Mouse (Mus musculus): ENCODE measurements around the gene Eif3d.

The Eif3d gene

DNA sequence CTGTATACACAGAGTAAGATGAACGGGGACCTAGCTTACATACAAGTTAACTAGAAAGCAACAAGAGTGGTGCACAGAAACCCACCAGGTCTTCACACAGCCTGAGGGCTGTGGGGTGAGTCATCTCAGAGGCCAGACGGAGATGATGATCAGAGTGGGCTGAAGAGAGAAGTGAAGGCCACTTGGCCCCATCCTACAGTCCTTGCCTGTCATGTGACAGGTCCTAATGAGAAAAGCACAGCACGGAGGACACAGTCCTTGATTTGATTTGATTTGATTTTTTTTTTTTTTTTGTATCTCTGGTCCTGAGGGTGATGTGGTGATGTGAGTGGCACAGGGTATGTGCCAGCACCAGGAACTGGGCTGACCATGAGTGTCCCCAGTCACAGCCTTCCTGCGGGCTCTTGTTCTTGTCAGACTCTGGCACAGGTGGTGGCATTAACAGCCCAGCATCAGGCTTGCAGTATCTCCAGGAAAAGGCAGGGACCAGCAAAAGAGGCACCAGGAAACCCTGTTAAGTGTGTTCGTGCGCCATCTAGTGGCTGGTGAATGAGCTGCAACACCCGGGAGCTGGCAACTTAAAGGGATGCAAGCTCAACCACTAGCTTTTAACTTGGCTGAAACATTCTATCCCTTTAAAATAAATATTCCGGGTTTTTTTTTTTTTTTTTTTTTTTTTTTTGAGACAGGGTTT is 53.6 kb downstream of the Eif3d start:
- DNase-seq: peak; percentile 90

DNA sequence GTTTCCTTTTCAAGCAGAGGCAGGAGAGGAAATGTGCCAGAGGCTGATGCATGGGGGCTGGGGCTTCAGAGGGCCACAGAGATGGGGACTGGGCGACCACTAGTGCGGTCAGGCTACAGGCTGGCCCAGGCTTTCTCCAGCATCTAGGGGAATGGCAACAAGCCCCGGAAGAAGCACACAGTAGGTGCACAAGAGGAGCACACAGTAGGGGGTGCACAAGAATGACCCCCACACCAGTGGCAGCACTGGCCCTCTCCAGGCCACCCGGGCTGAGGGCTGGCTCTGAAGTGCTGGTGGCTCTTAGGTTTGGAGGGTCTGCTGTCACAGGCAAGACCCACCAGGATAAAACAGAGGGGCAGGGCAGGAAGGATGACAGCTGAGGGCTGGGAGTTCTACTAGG is 55.3 kb downstream of the Eif3d start:
- DNase-seq: no peak

DNA sequence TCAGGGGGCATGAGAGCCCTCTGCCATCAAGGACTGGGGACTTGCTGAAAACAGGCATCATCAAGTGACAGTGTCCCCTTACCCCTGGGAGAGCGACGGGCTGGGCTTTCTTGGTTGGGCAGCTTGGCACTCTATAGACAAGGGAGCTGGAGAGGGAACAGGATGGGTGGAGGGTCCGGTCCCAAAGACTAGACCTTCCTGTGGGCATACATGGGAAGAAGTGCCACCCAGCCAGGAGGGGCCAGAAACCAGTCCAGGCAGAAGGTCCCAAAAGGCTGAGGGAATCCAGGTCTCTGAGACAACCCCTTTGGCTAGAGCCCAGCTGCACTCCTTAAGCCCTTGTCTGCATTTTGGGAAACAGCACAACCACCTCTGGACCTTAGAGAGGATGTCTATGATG is 56.1 kb downstream of the Eif3d start:
- no peak for DNase-seq

DNA sequence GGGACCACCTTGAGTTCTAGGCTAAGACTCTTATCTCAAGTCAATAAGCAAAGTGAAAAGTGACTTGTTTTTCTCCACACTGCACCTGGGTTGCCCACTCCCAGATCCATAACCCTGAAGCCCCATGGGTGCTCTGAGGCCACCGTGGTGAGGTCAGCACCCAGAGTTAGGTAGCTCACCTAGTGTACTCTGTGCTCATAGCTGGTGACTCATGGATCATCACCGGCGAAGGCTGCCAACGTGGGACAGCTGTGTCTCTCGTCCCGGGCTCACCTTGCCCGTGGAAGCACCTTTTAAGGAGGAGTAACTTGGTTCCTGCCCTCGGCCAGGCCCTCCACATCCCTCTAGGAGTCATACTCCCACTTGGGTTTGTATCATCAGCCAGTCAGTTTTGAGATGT is 57.6 kb downstream of the Eif3d start:
- DNase-seq: no peak

DNA sequence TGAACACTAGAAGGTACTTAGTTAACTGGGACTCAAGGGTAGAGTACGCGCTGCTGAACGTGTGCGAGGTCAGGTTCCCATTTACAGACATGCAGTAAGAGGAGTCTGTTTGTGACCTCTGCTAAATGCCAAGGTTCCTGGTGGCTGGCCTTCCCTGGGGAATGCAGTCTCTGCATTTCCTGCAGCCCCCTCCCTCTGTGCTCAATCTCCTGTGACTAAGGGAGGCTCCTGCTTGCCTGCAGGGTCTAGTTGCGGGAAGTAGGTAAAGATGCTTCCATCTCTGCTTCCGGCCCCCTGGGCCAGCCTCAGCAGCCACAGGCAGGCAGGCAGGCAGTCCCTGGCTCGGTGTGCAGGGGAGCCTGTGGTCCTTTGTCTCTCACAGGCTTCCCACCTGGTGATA is 58.0 kb downstream of the Eif3d start:
- DNase-seq: no peak

DNA sequence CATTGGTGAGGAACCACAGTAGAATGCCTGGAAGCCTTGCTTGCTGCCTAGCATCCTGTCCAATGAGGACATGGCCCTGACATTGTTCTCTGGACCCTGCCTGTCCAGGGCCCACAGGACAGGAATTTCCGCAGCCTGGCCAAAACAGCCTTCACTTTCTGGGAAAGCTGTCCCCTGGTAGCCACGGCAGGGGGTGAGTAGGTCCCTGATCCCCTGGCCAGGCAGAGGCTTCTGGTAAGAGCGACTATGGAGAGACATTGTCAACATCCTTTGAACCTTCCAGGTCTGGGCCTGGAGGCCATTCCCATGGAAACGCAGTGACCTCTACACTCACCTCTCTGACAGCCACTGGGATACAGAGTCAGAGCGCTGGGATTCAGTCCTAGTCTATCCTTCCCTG is 58.6 kb downstream of the Eif3d start:
- no peak for DNase-seq

DNA sequence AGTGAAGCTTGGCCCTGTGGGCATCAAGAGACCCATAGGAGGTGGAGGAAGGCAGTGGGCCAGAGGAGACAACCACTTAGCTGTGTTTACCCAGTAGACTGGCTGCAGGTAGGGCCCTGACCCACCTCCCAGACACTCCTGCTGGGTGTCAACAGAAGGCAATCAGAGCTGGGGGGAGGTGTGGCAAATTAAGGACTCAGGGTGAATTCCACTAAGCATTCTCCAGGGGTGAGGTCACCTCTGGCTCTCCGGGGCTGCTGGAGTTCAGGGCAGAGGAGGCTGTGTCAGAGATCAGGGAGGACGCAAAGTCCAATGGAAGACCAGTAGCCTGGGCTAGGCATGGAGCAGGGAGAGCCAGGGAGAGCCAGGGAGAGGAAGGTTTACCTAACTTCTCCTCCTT is 59.5 kb downstream of the Eif3d start:
- no peak for DNase-seq

Data from embryo, embryonic 11 days (tissue).